Mouse (Mus musculus) gastrocnemius, postnatal 10 days (tissue): ENCODE results near the gene Emc10. TPM values are rescaled to one million over a fixed set of nuclear protein-coding genes. Genes with fewer than 3 reads are reported as not detected.

Experiments used
- microRNA-seq, 2 experiments: library from miRNA; unstranded; fragments of <30 nt; microRNA quantifications; one replicate each; pipeline ENCODE4 v1.2.0; 2021
- total RNA-seq, 2 experiments: library from RNA; stranded (reverse); gene quantifications; 2 replicates each; pipeline ENCODE4 v1.2.3; 2021

Gene Emc10
- total RNA-seq, 2 experiments from 2014 or later: 50.8 to 52.6 TPM

Small RNA genes within 50 kb of the gene (microRNA-seq; reads per million reads assigned to microRNA genes)
- gene Mir7052: 0.64 to 1.0 reads per million in 2 experiments
- gene Mir7053: 0 to 0.25 reads per million in 2 experiments

Other genes starting within 250 kb of the Emc10 start
- gene 1700028J19Rik, start 249.8 kb downstream of the Emc10 start, total RNA-seq: under 1 TPM; 0.23 to 0.61 TPM
- gene 2410002F23Rik, start 249.8 kb downstream of the Emc10 start, total RNA-seq: 10 to 100 TPM; 23.7 to 35.0 TPM
- not detected for gene Acp4, start 239.2 kb downstream of the Emc10 start, total RNA-seq
- not detected for gene Gm15517, start 235.1 kb downstream of the Emc10 start, total RNA-seq
- 1 to 10 TPM; 5.0 to 6.8 TPM for gene Clec11a, start 189.6 kb downstream of the Emc10 start, total RNA-seq
- 1 to 10 TPM; 2.0 to 2.7 TPM for gene Shank1, start 186.3 kb downstream of the Emc10 start, total RNA-seq
- under 1 TPM; 0.38 to 0.41 TPM for gene Syt3, start 112.4 kb downstream of the Emc10 start, total RNA-seq
- gene 1700008O03Rik, start 110.7 kb downstream of the Emc10 start, total RNA-seq: not detected
- gene Lrrc4b, start 67.5 kb downstream of the Emc10 start, total RNA-seq: 1 to 10 TPM; 1.9 to 2.5 TPM
- gene Aspdh, start 31.1 kb downstream of the Emc10 start, total RNA-seq: not detected
- gene Josd2, start 28.5 kb downstream of the Emc10 start, total RNA-seq: 10 to 100 TPM; 61.5 to 68.3 TPM
- gene Fam71e1, start 52 bp upstream of the Emc10 start, total RNA-seq: 1 to 10 TPM; 4.3 to 5.7 TPM
- gene Mybpc2, start 28.1 kb upstream of the Emc10 start, total RNA-seq: 1,000 to 10,000 TPM; 2,219 to 2,666 TPM
- gene Spib, start 35.5 kb upstream of the Emc10 start, total RNA-seq: 1 to 10 TPM in 1 of 2 experiments, not detected in 1; 1.2 TPM
- gene Pold1, start 52.3 kb upstream of the Emc10 start, total RNA-seq: 10 to 100 TPM in 1 of 2 experiments, 1 to 10 TPM in 1; 8.1 to 14.7 TPM
- gene Nr1h2, start 57.4 kb upstream of the Emc10 start, total RNA-seq: 10 to 100 TPM; 27.4 to 35.4 TPM
- under 1 TPM in 1 of 2 experiments, not detected in 1; 0.99 TPM for gene Napsa, start 75.9 kb upstream of the Emc10 start, total RNA-seq
- 1 to 10 TPM; 1.4 to 1.6 TPM for gene Kcnc3, start 94.1 kb upstream of the Emc10 start, total RNA-seq
- gene Myh14, start 174.3 kb upstream of the Emc10 start, total RNA-seq: 10 to 100 TPM; 21.4 to 23.3 TPM
- not detected for gene Izumo2, start 212.2 kb upstream of the Emc10 start, total RNA-seq